Mouse (Mus musculus) thymus, adult 2 months (tissue): ENCODE measurements at regions not wholly inside any gene's neighbourhood (a gene's known extent, or its start where the extent isn't known, plus 50 kb on each side); places are given as distances from the start of the nearest gene placed in this dataset.

Experiments
- DNase-seq: peaks from one replicate; pipeline ENCODE4 v3.0.0; 2021
- H3K27ac ChIP-seq: fragments of 200-500 bp; 2 replicates; pipeline ENCODE4 v1.5.1; 2012; ENCODE audit warnings: low read length, control low read depth; ENCODE audit not compliant: control insufficient read depth, insufficient read depth
- H3K27me3 ChIP-seq: fragments of 200-500 bp; 2 replicates; pipeline ENCODE4 v1.6.1; 2012; ENCODE audit warnings: mild to moderate bottlenecking, low read length, moderate library complexity, mixed read lengths; ENCODE audit not compliant: control insufficient read depth, insufficient read depth
- H3K36me3 ChIP-seq: fragments of 200-500 bp; 2 replicates; pipeline ENCODE4 v1.6.1; 2012; ENCODE audit warnings: mild to moderate bottlenecking, low read length, moderate library complexity; ENCODE audit not compliant: control insufficient read depth, insufficient read depth
- H3K4me1 ChIP-seq: fragments of 200-500 bp; replicated peaks from 2 replicates; pipeline ENCODE4 v1.6.1; 2012; ENCODE audit warnings: low read length; ENCODE audit not compliant: control insufficient read depth, insufficient read depth
- H3K4me3 ChIP-seq: fragments of 200-500 bp; 2 replicates; pipeline ENCODE4 v1.5.1; 2012; ENCODE audit warnings: mild to moderate bottlenecking, low read length, control low read depth, moderate library complexity; ENCODE audit not compliant: control insufficient read depth, insufficient read depth
- CTCF ChIP-seq: fragments of 200-500 bp; IDR thresholded peaks from 2 replicates; pipeline ENCODE4 v1.5.1; 2012; ENCODE audit warnings: mild to moderate bottlenecking, control low read depth, low read length, moderate library complexity, borderline replicate concordance; ENCODE audit not compliant: control insufficient read depth, poor library complexity, insufficient read depth; ENCODE audit errors: extremely low read depth
- POLR2A ChIP-seq: fragments of 200-500 bp; IDR thresholded peaks from 2 replicates; pipeline ENCODE4 v1.6.1; 2012; ENCODE audit warnings: mild to moderate bottlenecking, low read length, control low read depth, moderate library complexity; ENCODE audit not compliant: control insufficient read depth, poor library complexity, insufficient read depth; ENCODE audit errors: extremely low read depth
- WGBS: fragments of 180-500 bp; shearing (Covaris S2); methylation state at CpG from one replicate; pipeline ENCODE4 v1.1.7; 2018; 5-methylcytosine and 5-hydroxymethylcytosine counted together

DNA sequence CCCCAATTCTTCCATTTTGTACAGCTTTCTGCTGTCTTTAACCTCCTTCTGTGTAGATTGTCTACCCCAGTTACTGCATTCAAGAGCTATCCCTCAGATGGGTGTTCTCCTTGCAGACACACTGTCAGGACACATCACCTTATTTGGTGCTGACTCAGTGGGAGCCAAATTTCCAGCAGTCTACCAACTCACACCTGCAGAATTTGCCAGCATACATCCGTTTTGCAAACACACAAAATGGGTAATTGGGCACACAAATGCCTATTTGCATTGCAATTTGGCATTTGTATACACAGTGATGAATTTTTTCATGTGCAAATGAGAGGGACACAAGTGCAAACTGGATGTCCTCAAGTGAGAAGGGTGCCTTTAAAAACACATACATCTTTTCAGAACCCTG lies 649.5 kb downstream of the Bcl11a start:
- WGBS: 76% methylated on average over 1 of the region's 1 CpGs
- Histone ChIP-seq H3K27me3 (no peaks in the 10 kb centered on the region), H3K36me3 (no peaks in the 10 kb centered on the region), H3K27ac (no peak overlapping the region), H3K4me3 (no peak overlapping the region), H3K4me1 (no peaks in the 10 kb centered on the region)
- TF ChIP-seq CTCF (no peak), POLR2A (no peak)
- no peak for DNase-seq

DNA sequence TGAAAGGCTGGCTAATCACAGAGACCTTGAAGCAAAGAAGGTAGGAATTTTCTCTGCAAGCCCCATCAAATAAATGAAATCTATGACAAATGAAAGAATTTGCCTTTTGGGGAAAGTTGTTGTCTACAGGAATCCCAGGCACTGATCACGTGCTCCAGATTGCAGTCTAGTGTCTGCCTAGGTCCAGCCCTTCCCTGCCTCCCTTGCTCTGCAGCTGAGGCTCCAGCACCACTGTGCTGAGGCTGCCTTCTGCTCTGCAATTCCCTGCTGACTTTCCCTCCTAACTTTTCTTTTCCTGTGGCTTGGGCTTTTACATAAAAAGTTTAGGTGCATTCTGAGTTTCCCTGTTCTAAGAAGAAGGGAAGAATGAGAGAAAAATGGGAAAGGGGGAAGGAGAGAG lies 653.6 kb downstream of the Bcl11a start:
- 57% methylated on average over 1 of the region's 1 CpGs for WGBS
- Histone ChIP-seq H3K36me3 (no peaks in the 10 kb centered on the region), H3K4me1 (no peaks in the 10 kb centered on the region), H3K27me3 (no peaks in the 10 kb centered on the region), H3K27ac (no peak overlapping the region), H3K4me3 (no peak overlapping the region)
- DNase-seq: no peak
- TF ChIP-seq CTCF (no peak), POLR2A (no peak)

DNA sequence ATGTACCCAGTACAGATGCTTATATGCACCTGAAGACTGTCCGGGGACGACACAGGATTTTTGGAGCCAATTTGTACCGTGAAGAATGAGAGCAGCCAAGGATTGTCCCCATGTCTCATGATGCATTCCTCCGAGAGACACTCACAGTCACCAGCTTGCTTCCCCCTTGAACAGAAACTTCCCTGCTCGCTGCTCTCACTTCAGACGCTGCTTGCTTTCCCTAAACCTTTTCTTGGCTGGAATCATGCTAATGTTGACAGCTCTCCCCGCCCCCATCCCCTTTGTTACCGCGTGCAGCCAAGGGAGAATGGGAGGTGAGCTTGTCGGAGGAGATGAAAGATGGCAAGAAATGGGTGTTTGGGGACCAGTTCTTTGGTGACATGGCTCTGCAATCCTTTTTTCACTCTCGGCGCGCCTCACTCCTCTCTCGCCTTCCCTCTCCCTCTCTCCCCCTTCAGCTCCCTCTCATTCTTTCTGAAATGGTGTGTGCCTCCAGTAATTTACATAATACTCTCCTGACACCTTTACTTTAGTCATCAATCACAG lies 661.9 kb downstream of the Bcl11a start:
- no peak overlapping the region for H3K27ac ChIP-seq
- no peak for DNase-seq
- 51% methylated on average over 14 of the region's 14 CpGs for WGBS
- no peak overlapping the region for H3K4me3 ChIP-seq
- TF ChIP-seq CTCF (no peak), POLR2A (no peak)
- no peaks in the 10 kb centered on the region for H3K4me1 ChIP-seq
- no peaks in the 10 kb centered on the region for H3K27me3 ChIP-seq
- H3K36me3 ChIP-seq: no peaks in the 10 kb centered on the region

DNA sequence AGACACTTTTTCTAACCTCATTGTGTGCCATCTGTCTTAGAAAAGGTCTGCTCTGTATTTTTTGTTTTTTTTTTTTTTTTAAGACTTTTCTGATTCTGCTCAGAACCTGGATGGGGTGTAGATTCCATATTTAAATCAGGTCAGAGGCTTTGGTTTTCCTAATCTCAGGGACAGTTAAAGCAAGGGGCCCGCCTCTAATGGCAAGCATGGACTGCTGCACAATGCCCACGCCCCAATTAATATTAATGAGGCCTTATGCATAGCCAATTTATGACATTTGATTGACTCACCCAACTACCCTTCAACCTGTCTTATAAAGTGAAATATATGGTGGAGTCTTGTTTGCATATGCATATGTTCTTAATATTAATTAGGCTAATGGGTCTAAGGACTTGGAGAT lies 662.6 kb downstream of the Bcl11a start:
- Histone ChIP-seq H3K4me3 (no peak overlapping the region), H3K27ac (no peak overlapping the region), H3K36me3 (no peaks in the 10 kb centered on the region), H3K4me1 (no peaks in the 10 kb centered on the region), H3K27me3 (no peaks in the 10 kb centered on the region)
- DNase-seq: no peak
- TF ChIP-seq POLR2A: no peak
- WGBS: 91% methylated on average over 2 of the region's 2 CpGs

DNA sequence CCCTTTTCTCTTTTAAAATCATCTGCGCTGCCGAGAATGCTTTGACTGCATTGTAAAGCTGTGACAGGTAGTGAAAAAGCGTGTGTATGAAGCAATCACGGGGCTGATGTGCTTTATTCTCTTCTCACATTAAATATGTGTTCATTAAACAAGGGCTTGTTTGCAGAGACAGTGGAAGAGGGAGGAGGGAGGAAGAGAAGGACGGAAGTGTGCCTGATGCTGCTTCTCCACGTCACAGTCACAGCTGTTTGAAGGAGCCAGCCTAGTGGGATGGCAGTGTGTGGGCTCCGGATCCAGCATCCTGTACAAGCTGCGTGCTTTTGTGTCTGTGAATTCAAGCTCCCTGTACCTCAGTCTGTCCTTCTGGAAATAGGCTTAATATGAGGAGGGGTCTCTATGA lies 664.7 kb downstream of the Bcl11a start:
- Histone ChIP-seq H3K27me3 (no peaks in the 10 kb centered on the region), H3K36me3 (no peaks in the 10 kb centered on the region), H3K4me1 (no peaks in the 10 kb centered on the region), H3K4me3 (no peak overlapping the region), H3K27ac (no peak overlapping the region)
- TF ChIP-seq POLR2A (no peak), CTCF (no peak)
- no peak for DNase-seq
- 78% methylated on average over 8 of the region's 8 CpGs for WGBS

DNA sequence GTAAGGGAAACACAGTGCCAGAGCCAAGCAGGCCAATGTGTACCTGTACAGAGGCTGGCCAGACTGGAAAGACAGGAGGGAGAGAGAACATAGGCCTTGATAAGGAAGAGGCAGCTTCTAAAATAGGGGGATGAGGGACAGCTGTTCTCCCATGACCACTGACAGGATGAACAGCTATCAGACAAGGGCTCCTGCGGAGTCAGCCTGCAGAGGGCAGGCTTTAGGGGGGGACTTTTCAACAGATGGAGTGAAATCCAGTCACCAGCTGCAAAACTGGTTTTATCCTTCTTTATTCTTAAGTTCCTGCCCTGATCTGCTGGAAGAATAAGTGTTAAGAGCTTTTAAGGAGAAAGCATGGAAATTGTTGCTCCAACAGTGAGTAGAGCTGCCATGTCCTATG lies 665.6 kb downstream of the Bcl11a start:
- TF ChIP-seq CTCF: no peak
- TF ChIP-seq POLR2A: no peak
- no peaks in the 10 kb centered on the region for H3K27me3 ChIP-seq
- H3K36me3 ChIP-seq: no peaks in the 10 kb centered on the region
- WGBS: 76% methylated on average over 1 of the region's 1 CpGs
- no peaks in the 10 kb centered on the region for H3K4me1 ChIP-seq
- no peak for DNase-seq
- H3K4me3 ChIP-seq: no peak overlapping the region
- H3K27ac ChIP-seq: no peak overlapping the region

DNA sequence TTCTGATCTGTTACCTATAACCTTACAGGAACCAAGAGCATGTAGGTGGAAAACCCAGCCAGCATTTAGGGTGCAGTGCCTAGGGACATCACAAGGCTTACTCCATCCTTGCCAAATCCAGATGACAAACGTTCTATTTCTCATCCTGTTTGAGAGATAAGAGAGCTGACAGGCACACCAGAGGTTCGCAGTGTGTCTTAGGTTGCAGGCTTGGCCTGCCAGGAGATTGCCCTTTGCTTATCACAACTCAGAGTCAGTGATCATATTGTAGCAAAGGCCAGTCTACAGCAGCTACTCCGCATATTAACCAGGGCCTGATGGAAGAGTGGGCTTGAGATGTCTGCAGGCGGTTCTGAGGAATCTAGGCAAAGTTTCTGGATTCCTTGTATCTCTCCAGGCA lies 668.0 kb downstream of the Bcl11a start:
- WGBS: 88% methylated on average over 4 of the region's 4 CpGs
- Histone ChIP-seq H3K4me1 (no peaks in the 10 kb centered on the region), H3K4me3 (no peak overlapping the region), H3K27me3 (no peaks in the 10 kb centered on the region), H3K36me3 (no peaks in the 10 kb centered on the region), H3K27ac (no peak overlapping the region)
- no peak for TF ChIP-seq POLR2A
- TF ChIP-seq CTCF: no peak
- DNase-seq: no peak
